Mouse (Mus musculus): ENCODE measurements around the gene Gm28308. TPM values are rescaled to one million over a fixed set of nuclear protein-coding genes. Genes with fewer than 3 reads are reported as not detected.
A peak's percentile ranks its signal among the peaks of the same experiment; 100 is the strongest.

The Gm28308 gene
- polyA plus RNA-seq, 1 experiment from 2014 or later: not detected

DNA sequence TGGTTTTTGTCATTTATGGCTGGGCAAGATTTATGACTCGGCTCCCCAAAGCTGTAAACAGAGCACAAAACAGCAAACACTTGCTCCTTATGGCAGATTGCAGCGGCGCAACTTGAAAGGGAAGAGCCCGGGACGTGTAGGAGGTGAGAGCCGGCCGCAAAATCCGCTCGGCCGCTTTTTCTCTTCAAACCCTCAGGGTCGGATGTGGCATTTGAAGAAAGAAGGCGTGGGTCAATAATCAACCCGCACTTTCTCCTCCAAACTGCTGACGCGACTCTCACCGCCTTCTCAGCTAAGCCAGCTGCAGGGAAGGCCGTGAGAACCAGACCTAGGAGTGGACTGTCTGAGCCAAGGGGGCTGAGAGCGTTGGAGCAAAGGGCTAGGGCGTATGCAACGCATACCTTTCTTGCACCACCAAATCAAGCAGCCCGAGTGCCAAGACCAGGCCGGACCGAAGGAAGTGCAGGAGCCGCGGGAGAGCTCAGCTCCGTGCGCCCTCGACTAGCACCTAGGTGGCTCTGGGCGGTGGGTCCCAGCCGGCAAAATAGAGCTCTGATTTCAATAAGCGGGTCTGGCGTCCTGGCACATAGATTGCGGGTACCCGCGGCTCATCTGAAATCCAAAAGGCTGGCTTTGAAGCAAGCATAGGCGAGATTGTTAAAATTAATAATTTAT is 35.9 kb downstream of the Gm28308 start, which contains the start of gene 5730596B20Rik:
5730596B20Rik (plus strand) TSS at position 438 of the 675 bp plus-strand sequence.
- Histone ChIP-seq H3K4me3 (replicated peaks) (peak within 1 kb of the TSS; percentile 39; the same call in 1 of the 2 replicates), H3K27ac (replicated peaks) (no peak within 1 kb of the TSS), H3K4me1 (replicated peaks) (peaks cover 9% of the 10 kb centered on the region; the same call in 1 of the 2 replicates), H3K9ac (no peak within 1 kb of the TSS), H3K9me3 (replicated peaks) (no peaks in the 10 kb centered on the region), H3K4me2 (peak within 1 kb of the TSS; percentile 25), H3K27me3 (peaks cover 99% of the 10 kb centered on the region), H3K36me3 (replicated peaks) (no peaks in the 10 kb centered on the region)
- ATAC-seq (ENCODE audit: insufficient read depth): no peak
- WGBS (ENCODE audit: insufficient replicate concordance): 5% methylated on average over 36 of the region's 36 CpGs

DNA sequence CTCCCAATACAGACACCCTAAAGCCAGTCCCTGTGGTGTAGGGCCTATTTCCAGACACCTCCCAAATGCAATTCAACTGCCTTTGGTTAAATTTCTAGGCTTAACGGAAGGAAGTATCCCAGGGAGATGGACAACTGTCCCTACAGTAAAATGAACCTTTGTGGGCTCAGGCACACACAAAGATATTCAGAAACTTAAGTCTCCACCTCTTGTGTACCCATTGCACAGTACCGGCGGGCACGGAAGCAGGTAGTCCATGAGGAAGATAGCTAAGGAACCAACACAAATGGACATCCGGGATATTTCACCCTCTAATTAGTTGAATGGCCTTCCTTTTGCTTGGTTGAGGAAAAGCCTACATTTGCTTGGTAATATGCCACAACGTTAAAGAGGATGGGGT is 36.7 kb downstream of the Gm28308 start:
- Histone ChIP-seq H3K27me3 (peaks cover 99% of the 10 kb centered on the region), H3K36me3 (replicated peaks) (no peaks in the 10 kb centered on the region), H3K9me3 (replicated peaks) (no peaks in the 10 kb centered on the region), H3K4me2 (peak overlapping the region; percentile 23; the same call in 1 of the 2 replicates), H3K4me3 (replicated peaks) (peak overlapping the region; percentile 39; the same call in 1 of the 2 replicates), H3K27ac (replicated peaks) (no peak overlapping the region), H3K4me1 (replicated peaks) (peaks cover 11% of the 10 kb centered on the region; the same call in 1 of the 2 replicates), H3K9ac (no peak overlapping the region)
- WGBS (ENCODE audit: insufficient replicate concordance): 4% methylated on average over 6 of the region's 6 CpGs
- ATAC-seq (ENCODE audit: insufficient read depth): no peak

DNA sequence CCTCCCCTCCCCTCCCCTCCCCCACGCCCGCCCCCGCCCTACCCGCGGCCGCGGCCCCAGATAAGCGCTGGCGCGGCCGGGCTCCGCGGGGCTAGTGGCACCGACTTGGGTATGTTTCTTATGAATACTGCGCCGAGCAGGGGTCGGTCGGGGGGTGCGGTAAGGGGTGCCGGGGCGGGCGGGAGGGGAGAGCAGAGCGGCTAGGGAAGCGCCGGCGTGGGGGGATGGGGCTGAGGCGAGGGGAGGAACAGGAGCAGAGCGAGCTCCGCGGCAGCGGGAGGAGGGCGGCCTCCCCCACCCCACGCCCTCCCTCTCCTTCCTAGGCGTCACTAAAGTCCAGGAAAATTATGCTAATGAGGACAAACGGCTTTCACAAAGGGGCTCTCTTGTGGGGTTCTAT is 37.3 kb downstream of the Gm28308 start:
- WGBS (ENCODE audit: insufficient replicate concordance): 3% methylated on average over 11 of the region's 35 CpGs
- Histone ChIP-seq H3K4me3 (replicated peaks) (peak overlapping the region; percentile 39), H3K4me2 (peak overlapping the region; percentile 23; the same call in 1 of the 2 replicates), H3K36me3 (replicated peaks) (no peaks in the 10 kb centered on the region), H3K9ac (no peak overlapping the region; the same call in 1 of the 2 replicates), H3K27ac (replicated peaks) (no peak overlapping the region), H3K9me3 (replicated peaks) (no peaks in the 10 kb centered on the region), H3K4me1 (replicated peaks) (peaks cover 8% of the 10 kb centered on the region; the same call in 1 of the 2 replicates), H3K27me3 (peaks cover 99% of the 10 kb centered on the region)
- no peak for ATAC-seq (ENCODE audit: insufficient read depth)

DNA sequence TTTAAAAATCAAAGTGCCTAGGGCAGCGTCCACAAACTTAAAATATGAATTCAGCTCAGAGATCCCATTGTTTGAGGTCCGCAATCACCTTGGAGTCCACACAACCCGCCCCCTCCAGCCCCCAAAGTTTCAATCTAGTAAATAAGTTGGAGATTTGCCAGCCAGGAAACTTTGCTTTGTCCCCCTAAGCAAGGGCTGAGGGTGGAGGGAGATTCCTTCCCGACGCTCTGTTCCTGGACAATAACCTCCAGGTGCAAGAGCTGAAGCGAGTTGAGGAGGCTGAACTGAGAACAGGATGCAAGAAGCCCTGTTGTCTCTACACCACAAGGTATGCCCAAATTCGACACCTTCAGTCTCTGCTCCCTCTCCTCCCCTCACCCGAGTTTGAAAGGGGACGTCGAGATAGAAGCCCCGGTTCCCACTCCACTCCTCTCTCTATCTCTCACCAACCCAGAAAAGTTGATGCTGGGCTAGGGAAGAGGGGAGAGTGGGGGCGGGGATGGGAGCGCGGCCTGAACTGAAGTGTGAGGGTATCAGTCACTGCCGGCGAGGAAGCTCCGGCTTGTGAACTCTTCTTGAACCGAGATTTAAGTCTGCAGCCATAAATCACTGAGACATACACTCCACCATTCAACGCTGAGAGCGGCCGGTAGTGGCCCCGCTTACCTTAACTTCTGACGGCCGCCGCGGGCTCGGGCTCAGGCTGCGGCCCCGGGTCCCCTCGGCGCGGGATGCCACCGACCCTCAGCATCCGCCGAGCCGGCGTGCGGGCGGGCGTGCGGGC is 38.0 kb downstream of the Gm28308 start:
- Histone ChIP-seq H3K27ac (replicated peaks) (no peak overlapping the region), H3K4me3 (replicated peaks) (peak overlapping the region; percentile 39)
- 4% methylated on average over 37 of the region's 41 CpGs for WGBS (ENCODE audit: insufficient replicate concordance)

DNA sequence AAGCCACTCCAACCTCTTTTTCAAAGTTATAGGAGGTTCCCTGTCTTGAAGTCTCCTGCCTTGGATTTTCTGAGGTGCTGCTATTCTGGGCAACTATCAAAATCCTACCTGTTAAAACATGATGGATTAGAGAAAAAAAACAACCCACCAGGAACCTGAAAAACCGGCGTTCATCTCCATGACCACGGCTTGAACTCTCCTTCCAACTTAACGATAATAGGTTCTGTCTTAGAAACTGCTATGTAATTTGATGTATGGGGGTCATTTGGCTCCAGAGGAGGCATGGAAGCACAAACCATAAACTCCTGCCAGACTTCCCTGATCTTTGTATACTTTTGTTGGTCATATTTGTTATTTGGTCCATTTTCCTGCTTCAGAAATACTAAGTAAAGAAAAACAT is 39.5 kb downstream of the Gm28308 start:
- Histone ChIP-seq H3K9me3 (replicated peaks) (no peaks in the 10 kb centered on the region), H3K36me3 (replicated peaks) (no peaks in the 10 kb centered on the region), H3K9ac (no peak overlapping the region), H3K4me1 (replicated peaks) (peaks cover 8% of the 10 kb centered on the region; the same call in 1 of the 2 replicates), H3K27ac (replicated peaks) (no peak overlapping the region), H3K4me2 (no peak overlapping the region), H3K4me3 (replicated peaks) (no peak overlapping the region), H3K27me3 (peaks cover 99% of the 10 kb centered on the region)
- no peak for ATAC-seq (ENCODE audit: insufficient read depth)
- WGBS (ENCODE audit: insufficient replicate concordance): 17% methylated on average over 4 of the region's 4 CpGs

More for the DNA sequence above, 38.0 kb downstream of the Gm28308 start:
- Histone ChIP-seq H3K4me2 (no peak overlapping the region; the same call in 1 of the 2 replicates), H3K27me3 (peaks cover 99% of the 10 kb centered on the region), H3K4me1 (replicated peaks) (peaks cover 8% of the 10 kb centered on the region; the same call in 1 of the 2 replicates), H3K9me3 (replicated peaks) (no peaks in the 10 kb centered on the region), H3K9ac (no peak overlapping the region; the same call in 1 of the 2 replicates), H3K36me3 (replicated peaks) (no peaks in the 10 kb centered on the region)
- ATAC-seq (ENCODE audit: insufficient read depth): no peak

DNA sequence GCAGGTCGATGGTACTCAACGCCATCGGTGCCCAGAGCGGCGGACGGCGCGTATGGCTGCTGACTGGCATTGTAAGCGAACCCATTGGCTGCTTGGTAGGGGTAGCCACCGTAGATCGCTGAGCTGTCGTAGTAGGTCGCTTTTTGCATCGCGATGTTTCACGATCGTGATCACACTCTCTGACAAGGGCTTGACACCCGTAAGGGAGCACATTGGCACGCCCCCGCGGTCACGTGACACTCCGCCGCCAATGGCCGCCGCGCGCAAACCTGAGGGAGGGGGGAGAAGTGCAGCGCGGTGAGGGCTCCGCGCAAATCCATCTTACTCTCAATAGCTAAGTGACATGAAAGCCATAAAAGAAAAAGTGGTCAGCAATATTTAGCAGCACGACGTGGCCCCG is 40.6 kb downstream of the Gm28308 start:
- 0 out of 2 replicates have a peak overlapping the region, but pooled peaks have one; percentile 19 for H3K27ac ChIP-seq (replicated peaks)

DNA sequence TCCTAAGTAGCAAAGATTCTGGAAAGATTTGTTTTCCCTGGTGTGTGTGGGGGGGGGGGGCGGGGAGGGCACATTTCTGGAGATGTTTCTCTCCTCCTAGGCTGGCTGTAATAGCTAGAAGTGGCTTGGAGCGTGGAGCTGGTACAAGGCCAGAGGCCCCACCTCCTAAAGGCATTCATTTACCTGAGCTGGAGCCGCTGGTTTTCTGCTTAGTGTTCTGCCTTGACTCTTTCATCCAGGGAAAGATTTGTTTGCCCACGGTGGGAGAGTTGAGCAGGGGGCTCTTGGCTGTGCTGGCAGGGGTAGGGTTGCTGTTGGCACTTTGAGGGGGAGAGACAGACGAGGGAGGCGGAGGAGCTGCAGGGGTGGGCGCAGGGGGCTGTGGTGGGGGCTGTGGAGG is 41.2 kb downstream of the Gm28308 start:
- no peaks in the 10 kb centered on the region for H3K36me3 ChIP-seq (replicated peaks)
- H3K9ac ChIP-seq: no peak overlapping the region
- peaks cover 8% of the 10 kb centered on the region; the same call in 1 of the 2 replicates for H3K4me1 ChIP-seq (replicated peaks)
- no peak for ATAC-seq (ENCODE audit: insufficient read depth)
- 29% methylated on average over 7 of the region's 7 CpGs for WGBS (ENCODE audit: insufficient replicate concordance)
- no peak overlapping the region for H3K4me3 ChIP-seq (replicated peaks)
- H3K27me3 ChIP-seq: peaks cover 99% of the 10 kb centered on the region
- H3K4me2 ChIP-seq: peak overlapping the region; percentile 36; the same call in 1 of the 2 replicates
- H3K27ac ChIP-seq (replicated peaks): no peak overlapping the region
- H3K9me3 ChIP-seq (replicated peaks): no peaks in the 10 kb centered on the region

More for the DNA sequence above, 40.6 kb downstream of the Gm28308 start:
- H3K4me3 ChIP-seq (replicated peaks): no peak overlapping the region
- H3K4me2 ChIP-seq: peak overlapping the region; percentile 36
- H3K9ac ChIP-seq: no peak overlapping the region
- peaks cover 99% of the 10 kb centered on the region for H3K27me3 ChIP-seq
- WGBS (ENCODE audit: insufficient replicate concordance): 2% methylated on average over 35 of the region's 35 CpGs
- no peaks in the 10 kb centered on the region for H3K36me3 ChIP-seq (replicated peaks)
- ATAC-seq (ENCODE audit: insufficient read depth): no peak
- H3K9me3 ChIP-seq (replicated peaks): no peaks in the 10 kb centered on the region
- peaks cover 8% of the 10 kb centered on the region; the same call in 1 of the 2 replicates for H3K4me1 ChIP-seq (replicated peaks)

DNA sequence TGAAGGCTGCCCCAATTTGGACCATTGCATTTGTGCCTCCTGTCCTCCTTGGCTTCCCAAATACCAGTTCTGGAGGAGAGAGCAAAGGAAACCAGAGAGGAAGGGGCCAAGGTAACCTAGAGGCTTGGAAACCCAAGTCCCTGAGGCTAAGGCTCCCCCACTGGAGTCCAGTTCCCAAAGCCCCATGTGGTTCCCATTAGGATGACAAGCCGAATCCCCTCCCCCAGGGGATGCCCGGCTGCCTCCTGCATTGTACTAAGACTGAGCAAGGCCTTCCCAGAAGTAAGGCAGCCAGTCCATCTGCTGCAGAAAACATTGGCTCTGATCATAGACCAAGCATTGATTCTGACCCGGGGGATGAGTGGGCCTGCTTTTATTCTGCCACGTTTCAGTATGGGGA is 41.8 kb downstream of the Gm28308 start:
- WGBS (ENCODE audit: insufficient replicate concordance): 26% methylated on average over 4 of the region's 4 CpGs
- H3K4me2 ChIP-seq: no peak overlapping the region
- no peaks in the 10 kb centered on the region for H3K36me3 ChIP-seq (replicated peaks)
- peaks cover 8% of the 10 kb centered on the region; the same call in 1 of the 2 replicates for H3K4me1 ChIP-seq (replicated peaks)
- no peak overlapping the region for H3K4me3 ChIP-seq (replicated peaks)
- H3K9ac ChIP-seq: no peak overlapping the region
- no peak overlapping the region for H3K27ac ChIP-seq (replicated peaks)
- H3K27me3 ChIP-seq: peaks cover 99% of the 10 kb centered on the region
- no peaks in the 10 kb centered on the region for H3K9me3 ChIP-seq (replicated peaks)
- ATAC-seq (ENCODE audit: insufficient read depth): no peak

DNA sequence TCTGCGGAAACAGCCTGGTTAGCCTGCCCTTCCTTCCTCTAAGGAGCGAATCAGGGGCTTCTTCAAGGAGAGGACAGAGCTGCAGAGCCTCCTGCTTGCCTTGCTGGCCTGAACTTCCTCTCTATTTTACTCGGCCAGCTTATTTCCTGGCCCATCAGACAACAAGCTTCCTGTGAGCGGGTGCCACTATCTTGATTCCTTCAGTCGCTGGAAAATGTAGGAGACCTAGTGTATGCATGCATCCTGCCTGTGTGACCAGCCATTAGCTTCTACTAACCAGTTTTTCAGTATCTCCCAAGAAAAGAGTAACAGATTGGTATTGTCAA is 42.3 kb downstream of the Gm28308 start:
- Histone ChIP-seq H3K9ac (no peak overlapping the region), H3K36me3 (replicated peaks) (no peaks in the 10 kb centered on the region), H3K4me3 (replicated peaks) (no peak overlapping the region), H3K4me2 (peak overlapping the region; percentile 23; the same call in 1 of the 2 replicates), H3K27ac (replicated peaks) (no peak overlapping the region), H3K27me3 (peaks cover 99% of the 10 kb centered on the region), H3K4me1 (replicated peaks) (peaks cover 8% of the 10 kb centered on the region; the same call in 1 of the 2 replicates), H3K9me3 (replicated peaks) (no peaks in the 10 kb centered on the region)
- ATAC-seq (ENCODE audit: insufficient read depth): no peak
- 5% methylated on average over 5 of the region's 5 CpGs for WGBS (ENCODE audit: insufficient replicate concordance)

DNA sequence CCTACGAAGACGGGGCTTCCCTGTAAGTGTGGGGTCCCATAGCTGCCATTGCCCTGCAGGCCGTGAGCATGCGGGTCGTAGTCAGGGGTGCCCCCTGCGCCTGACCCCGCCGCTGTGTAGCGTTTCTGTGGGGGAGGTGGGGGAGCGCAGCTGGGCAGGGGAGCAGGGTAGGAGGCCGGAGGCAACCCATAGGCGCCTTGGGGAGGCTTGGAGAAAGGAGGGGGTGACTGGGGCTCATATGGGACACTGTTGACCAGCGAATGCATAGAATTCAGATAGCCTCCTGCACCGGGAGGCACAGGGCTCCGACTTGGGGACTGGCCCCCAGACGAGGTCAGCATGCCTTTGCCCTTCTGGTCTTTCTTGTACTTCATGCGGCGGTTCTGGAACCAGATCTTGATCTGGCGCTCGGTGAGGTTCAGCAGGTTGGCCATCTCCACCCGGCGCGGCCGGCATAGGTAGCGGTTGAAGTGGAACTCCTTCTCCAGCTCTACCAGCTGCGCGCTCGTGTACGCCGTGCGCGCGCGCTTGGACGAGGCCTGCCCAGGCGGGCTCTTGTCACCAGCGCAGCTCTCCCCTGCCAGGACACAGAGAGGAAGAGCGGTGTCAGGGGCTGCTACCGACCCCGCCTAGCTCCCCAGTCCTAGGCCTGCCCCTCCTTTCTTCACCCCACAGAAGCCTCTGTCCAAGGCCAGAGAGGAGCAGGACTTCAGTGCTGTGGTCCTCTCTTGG is 42.8 kb downstream of the Gm28308 start:
- 10% methylated on average over 40 of the region's 40 CpGs for WGBS (ENCODE audit: insufficient replicate concordance)
- H3K9me3 ChIP-seq (replicated peaks): no peaks in the 10 kb centered on the region
- H3K36me3 ChIP-seq (replicated peaks): no peaks in the 10 kb centered on the region
- H3K4me1 ChIP-seq (replicated peaks): peaks cover 8% of the 10 kb centered on the region; the same call in 1 of the 2 replicates
- H3K27me3 ChIP-seq: peaks cover 99% of the 10 kb centered on the region
- peak; percentile 69 for ATAC-seq (ENCODE audit: insufficient read depth)
- no peak overlapping the region for H3K9ac ChIP-seq
- H3K4me3 ChIP-seq (replicated peaks): no peak overlapping the region
- peak overlapping the region; percentile 23 for H3K4me2 ChIP-seq
- H3K27ac ChIP-seq (replicated peaks): peak overlapping the region; percentile 29; the same call in 1 of the 2 replicates

Measured in liver, embryonic 15.5 days (tissue).